Mouse (Mus musculus): ENCODE results near the gene Gm14418. TPM values are rescaled to one million over a fixed set of nuclear protein-coding genes. Genes with fewer than 3 reads are reported as not detected.
"Not testable (repeated sequence)": the region's sequence is repeated elsewhere in the genome, so short reads cannot be mapped to it uniquely, and the experiment has no call there.

Gm14418 gene
- 11.3 and 12.5 TPM in 2 replicates for polyA plus RNA-seq (2014; fragmentation: Nextera tagmentation; extraction: Ambion mirVana)

GRCm38 (mm10) chr2:177398096-177398495, at the start of gene Gm14418:
Gm14418 (minus strand) TSS chr2:177398320.
- not testable (repeated sequence) for ATAC-seq (replicated peaks; ENCODE audit: low FRiP score)

More at GRCm38 (mm10) chr2:177398096-177398495, at the start of gene Gm14418:
- not testable (repeated sequence) for H3K4me2 ChIP-seq (ENCODE audit: low read depth, low read length, severe bottlenecking); H3K4me1 ChIP-seq (replicated peaks; ENCODE audit: control insufficient read depth, insufficient read depth, low read length); H3K36me3 ChIP-seq (ENCODE audit: control insufficient read depth, insufficient read depth, low read length); H3K4me3 ChIP-seq (ENCODE audit: low read depth, low read length); H3K27ac ChIP-seq (ENCODE audit: low read depth, low read length); H3K9ac ChIP-seq (ENCODE audit: low read length); H3K27me3 ChIP-seq (ENCODE audit: control insufficient read depth, insufficient read depth, low read length); H3K9me3 ChIP-seq (ENCODE audit: control insufficient read depth, low read length)
- DNase-seq (ENCODE audit: low spot score): peak; percentile 41
- WGBS: 41% methylated on average over 6 of the region's 6 CpGs

Other genes with a start within 250 kb of the Gm14418 start
- gene Gm14410, start 191.9 kb downstream of the Gm14418 start, polyA plus RNA-seq (2014; fragmentation: Nextera tagmentation; extraction: Ambion mirVana): 24.1 and 36.1 TPM in 2 replicates
- not detected in 2 replicates for gene Gm14409, start 131.3 kb downstream of the Gm14418 start, polyA plus RNA-seq (2014; fragmentation: Nextera tagmentation; extraction: Ambion mirVana)
- 0.28 TPM in 1 of 2 replicates, not detected in the other for gene Gm14412, start 74.0 kb downstream of the Gm14418 start, polyA plus RNA-seq (2014; fragmentation: Nextera tagmentation; extraction: Ambion mirVana)
- 12.3 and 15.2 TPM in 2 replicates for gene Zfp970, start 66.4 kb upstream of the Gm14418 start, polyA plus RNA-seq (2014; fragmentation: Nextera tagmentation; extraction: Ambion mirVana)
- gene Gm14403, start 99.9 kb upstream of the Gm14418 start, polyA plus RNA-seq (2014; fragmentation: Nextera tagmentation; extraction: Ambion mirVana): 5.5 and 5.8 TPM in 2 replicates
- not detected in 2 replicates for gene Gm14406, start 179.9 kb upstream of the Gm14418 start, polyA plus RNA-seq (2014; fragmentation: Nextera tagmentation; extraction: Ambion mirVana)